Mouse (Mus musculus) CD8-positive naive resting alpha-beta T cell, adult 2 months (primary cell): ENCODE results near the gene Tspear.
"Not testable (repeated sequence)": the region's sequence is repeated elsewhere in the genome, so short reads cannot be mapped to it uniquely, and the experiment has no call there.

Experiments used
- DNase-seq, 2 experiments: peaks; one replicate each; pipeline ENCODE4 v3.0.0; 2022; ENCODE audit warnings: low read depth in 2 of 2, low spot score in 2 of 2

The Tspear gene

GRCm38 (mm10) chr10:77711157-77711556 is 24.8 kb downstream of the Tspear start, which contains the start of gene Gm10024:
Gene Gm10024 (plus strand): TSS chr10:77711457.
- DNase-seq, result not testable (repeated sequence)

GRCm38 (mm10) chr10:77713734-77714133 is 27.4 kb downstream of the Tspear start:
- DNase-seq, result no peak

DNA sequence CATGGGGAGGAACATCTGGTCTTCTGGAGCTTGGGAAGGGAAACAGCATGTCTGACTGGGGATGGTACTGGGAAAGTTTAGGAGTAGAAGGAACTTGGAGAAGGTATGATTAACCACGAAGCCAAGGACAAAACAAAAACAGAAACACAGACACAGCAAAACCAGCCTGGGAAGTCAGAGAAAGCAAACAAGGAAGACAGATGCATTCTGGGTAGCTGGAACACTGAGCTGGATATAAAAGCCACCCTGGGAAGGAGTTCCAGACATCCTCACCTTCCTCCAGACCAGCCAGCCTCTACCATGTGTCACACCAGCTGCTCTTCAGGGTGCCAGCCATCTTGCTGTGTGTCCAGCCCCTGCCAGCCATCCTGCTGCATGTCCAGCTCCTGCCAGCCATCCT is 29.1 kb downstream of the Tspear start, which contains the start of gene Gm10142:
Gm10142 (plus strand) TSS at position 301 of the 400 bp plus-strand sequence.
- no peak for DNase-seq

GRCm38 (mm10) chr10:77720299-77720698 is 33.9 kb downstream of the Tspear start, which contains the start of gene Krtap12-1:
Gene Krtap12-1 (plus strand): TSS chr10:77720599.
- not testable (repeated sequence) for DNase-seq

- no peak for DNase-seq
Observed at GRCm38 (mm10) chr10:77724855-77725254, 38.5 kb downstream of the Tspear start.

- no peak for DNase-seq
Observed at GRCm38 (mm10) chr10:77726186-77726585, 39.8 kb downstream of the Tspear start, which contains the start of gene Gm10100. Gene Gm10100 (plus strand): TSS chr10:77726486.

GRCm38 (mm10) chr10:77728280-77728679 is 41.9 kb downstream of the Tspear start:
- DNase-seq, result no peak

GRCm38 (mm10) chr10:77729241-77729640 is 42.9 kb downstream of the Tspear start:
- DNase-seq, result no peak

- DNase-seq, result no peak
Observed at GRCm38 (mm10) chr10:77735928-77736327, 49.6 kb downstream of the Tspear start.

GRCm38 (mm10) chr10:77738929-77739328 is 52.6 kb downstream of the Tspear start:
- DNase-seq, result no peak

GRCm38 (mm10) chr10:77741924-77742688 is 55.7 kb downstream of the Tspear start, which contains the start of gene Gm18596:
Gene Gm18596 (minus strand): TSS chr10:77742638.
- DNase-seq, result not testable (repeated sequence)

GRCm38 (mm10) chr10:77750686-77751085 is 64.3 kb downstream of the Tspear start:
- not testable (repeated sequence) for DNase-seq

GRCm38 (mm10) chr10:77751254-77751653 is 64.9 kb downstream of the Tspear start, which contains the start of gene Gm9736:
Gene Gm9736 (minus strand): TSS chr10:77751354.
- not testable (repeated sequence) for DNase-seq

- not testable (repeated sequence) for DNase-seq
Observed at GRCm38 (mm10) chr10:77752312-77752711, 65.9 kb downstream of the Tspear start.

GRCm38 (mm10) chr10:77753448-77753847 is 67.1 kb downstream of the Tspear start:
- DNase-seq, result no peak

GRCm38 (mm10) chr10:77759582-77759981 is 73.2 kb downstream of the Tspear start, which contains the start of gene Gm3233:
Gene Gm3233 (minus strand): TSS chr10:77759682.
- DNase-seq, result not testable (repeated sequence)

DNA sequence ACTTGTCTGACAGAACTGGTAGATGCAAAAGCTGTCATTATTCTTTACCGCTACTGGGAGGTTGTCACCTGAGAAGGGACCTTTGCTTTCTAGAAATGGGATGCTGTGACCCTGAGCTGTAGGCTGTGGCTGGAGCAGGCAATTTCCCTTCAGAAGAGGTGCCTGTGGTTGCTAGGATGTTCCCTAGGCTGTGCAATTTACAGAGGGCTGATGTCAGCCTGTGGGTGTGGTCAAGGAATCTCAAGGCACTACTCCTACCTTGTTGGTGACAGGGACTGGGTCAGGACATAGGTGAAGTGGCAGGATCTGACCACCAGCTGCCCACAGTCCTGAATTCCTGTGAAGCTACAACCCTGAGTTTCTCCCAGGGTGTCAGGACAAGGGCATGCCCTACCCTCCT is 83.4 kb downstream of the Tspear start:
- no peak for DNase-seq

DNA sequence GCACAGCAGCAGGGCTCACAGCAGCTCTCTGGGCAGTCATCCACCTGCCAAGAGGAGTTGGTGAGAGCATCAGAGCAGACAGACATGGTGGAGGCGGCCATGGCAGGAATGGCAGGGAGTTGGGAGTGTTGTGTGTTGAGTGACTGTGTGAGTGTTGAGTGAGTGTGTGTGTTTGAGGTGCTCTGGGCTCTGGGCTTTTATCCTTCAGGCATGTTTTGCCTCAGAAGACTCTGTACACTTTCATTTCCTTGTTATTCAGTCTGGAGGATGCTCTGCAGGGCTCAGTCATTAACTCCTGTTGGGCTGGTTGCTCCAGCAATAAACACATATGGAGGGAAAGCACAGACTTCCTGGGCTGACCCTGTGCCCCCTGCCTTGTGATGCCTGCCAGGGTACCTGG is 84.9 kb downstream of the Tspear start, which contains the start of gene Gm3238:
Gm3238 (minus strand) TSS at position 101 of the 400 bp plus-strand sequence.
- not testable (repeated sequence) for DNase-seq

DNA sequence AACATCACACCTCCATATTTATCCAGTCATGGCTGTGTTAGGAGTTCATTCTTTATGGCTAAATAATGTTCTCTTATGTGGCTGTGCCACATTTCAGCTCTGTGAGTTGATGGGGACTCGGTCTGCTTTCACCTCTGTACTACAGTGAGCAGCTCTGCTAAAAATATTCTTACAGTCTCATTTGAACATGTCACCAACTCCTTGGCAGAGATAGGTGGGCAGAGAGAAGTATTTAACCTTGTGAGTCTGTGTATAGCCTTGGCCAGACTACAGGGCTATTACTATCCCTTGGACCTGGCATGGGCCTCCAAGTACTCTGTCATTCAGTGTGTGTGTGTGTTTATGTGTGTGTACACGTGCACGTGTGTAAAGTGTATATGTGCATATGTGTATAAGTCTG is 85.8 kb downstream of the Tspear start:
- DNase-seq, result not testable (repeated sequence)

DNA sequence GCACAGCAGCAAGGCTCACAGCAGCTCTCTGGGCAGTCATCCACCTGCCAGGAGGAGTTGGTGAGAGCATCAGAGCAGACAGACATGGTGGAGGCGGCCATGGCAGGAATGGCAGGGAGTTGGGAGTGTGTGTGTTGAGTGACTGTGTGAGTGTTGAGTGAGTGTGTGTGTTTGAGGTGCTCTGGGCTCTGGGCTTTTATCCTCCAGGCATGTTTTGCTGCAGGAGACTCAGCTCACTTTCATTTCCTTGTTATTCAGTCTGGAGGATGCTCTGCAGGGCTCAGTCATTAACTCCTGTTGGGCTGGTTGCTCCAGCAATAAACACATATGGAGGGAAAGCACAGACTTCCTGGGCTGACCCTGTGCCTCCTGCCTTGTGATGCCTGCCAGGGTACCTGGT is 90.5 kb downstream of the Tspear start, which contains the start of gene Gm7138:
Gm7138 (minus strand) TSS at position 101 of the 400 bp plus-strand sequence.
- not testable (repeated sequence) for DNase-seq

DNA sequence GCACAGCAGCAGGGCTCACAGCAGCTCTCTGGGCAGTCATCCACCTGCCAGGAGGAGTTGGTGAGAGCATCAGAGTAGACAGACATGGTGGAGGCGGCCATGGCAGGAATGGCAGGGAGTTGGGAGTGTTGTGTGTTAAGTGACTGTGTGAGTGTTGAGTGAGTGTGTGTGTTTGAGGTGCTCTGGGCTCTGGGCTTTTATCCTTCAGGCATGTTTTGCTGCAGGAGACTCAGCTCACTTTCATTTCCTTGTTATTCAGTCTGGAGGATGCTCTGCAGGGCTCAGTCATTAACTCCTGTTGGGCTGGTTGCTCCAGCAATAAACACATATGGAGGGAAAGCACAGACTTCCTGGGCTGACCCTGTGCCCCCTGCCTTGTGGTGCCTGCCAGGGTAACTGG is 96.1 kb downstream of the Tspear start, which contains the start of gene Gm3250:
Gm3250 (minus strand) TSS at position 101 of the 400 bp plus-strand sequence.
- DNase-seq, result not testable (repeated sequence)

DNA sequence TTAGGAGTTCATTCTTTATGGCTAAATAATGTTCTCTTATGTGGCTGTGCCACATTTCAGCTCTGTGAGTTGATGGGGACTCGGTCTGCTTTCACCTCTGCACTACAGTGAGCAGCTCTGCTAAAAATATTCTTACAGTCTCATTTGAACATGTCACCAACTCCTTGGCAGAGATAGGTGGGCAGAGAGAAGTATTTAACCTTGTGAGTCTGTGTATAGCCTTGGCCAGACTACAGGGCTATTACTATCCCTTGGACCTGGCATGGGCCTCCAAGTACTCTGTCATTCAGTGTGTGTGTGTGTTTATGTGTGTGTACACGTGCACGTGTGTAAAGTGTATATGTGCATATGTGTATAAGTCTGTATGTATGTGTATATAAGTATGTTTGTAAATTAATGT is 97.0 kb downstream of the Tspear start:
- not testable (repeated sequence) for DNase-seq
